Mouse (Mus musculus) gonadal fat pad, adult 2 months (tissue): Measurements from ENCODE around the gene Gm5737. TPM values are rescaled to one million over a fixed set of nuclear protein-coding genes. Genes with fewer than 3 reads are reported as not detected.

Source experiments
- DNase-seq: peaks from one replicate; pipeline ENCODE4 v3.0.0-alpha.2; 2012; ENCODE audit warnings: low read depth
- polyA plus RNA-seq: library from polyadenylated mRNA; depleted of rRNA; stranded (reverse); fragments of >200 nt; gene quantifications from 2 replicates; pipeline ENCODE4 v1.2.3, GENCODE M21; 2012; rRNA removed

Gm5737 gene
- polyA plus RNA-seq, 1 experiment: 3.6 TPM

GRCm38 (mm10) chr7:120874764-120875539 is 62.8 kb downstream of the Gm5737 start:
- DNase-seq: no peak

DNA sequence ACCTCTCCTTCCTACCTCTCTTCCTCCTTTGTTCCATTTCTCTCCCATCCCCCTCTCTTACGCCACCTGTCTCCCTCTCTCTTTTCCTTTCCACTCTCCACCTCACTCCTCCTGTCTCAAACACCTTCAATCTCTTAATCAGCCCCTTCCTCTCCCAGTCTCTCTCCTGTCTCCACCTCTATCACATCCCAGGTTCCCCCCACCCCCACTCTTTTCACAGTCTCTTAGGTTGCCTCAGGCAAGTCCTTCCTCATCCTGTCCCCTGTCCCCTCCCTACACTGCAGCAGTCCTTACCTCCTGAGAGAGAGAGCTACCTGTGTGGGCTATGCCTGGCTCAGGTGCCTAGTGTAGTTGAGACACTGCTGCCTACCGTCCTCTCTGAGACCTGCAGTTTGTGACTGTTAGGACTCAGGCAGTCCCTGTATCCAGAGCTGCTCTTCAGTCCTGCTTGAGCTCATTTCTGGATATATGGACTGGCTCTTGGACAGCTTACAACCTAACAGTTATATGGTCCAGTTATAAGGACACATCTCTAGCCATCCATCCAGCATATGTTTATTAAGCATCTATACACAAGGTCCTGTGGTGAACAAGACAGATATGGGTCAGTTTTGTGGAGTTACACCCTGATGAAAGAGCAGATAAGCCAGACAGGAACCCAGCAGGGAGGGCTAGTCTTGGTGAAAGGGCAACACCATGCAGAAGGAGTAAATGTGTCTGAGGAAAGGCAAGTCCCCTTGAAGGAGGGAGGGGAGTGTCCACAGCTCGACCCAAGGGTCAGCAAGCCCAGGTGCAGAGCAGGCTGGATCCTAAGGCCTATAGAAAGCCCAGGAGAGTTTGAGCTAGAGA is 63.6 kb downstream of the Gm5737 start:
- DNase-seq: no peak

DNA sequence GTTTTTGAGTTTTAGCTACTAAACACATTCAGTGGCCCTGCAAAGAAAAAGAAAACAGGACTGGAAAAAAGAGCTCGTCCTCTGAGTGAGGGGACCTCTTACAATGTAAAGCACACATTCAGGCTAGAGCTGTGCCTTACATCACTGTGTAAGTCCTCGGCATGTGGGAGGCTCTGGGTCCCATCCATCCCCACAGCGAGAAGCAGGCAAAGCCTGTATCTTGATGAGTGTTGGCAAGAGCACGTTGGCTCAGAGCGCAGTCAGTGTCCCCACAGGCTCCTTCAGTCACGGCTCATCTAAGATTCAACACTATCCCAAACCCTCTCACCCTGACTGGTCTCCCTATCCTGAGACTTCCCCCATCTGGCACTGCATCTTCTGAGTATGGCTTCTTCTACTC is 66.1 kb downstream of the Gm5737 start:
- DNase-seq: no peak

DNA sequence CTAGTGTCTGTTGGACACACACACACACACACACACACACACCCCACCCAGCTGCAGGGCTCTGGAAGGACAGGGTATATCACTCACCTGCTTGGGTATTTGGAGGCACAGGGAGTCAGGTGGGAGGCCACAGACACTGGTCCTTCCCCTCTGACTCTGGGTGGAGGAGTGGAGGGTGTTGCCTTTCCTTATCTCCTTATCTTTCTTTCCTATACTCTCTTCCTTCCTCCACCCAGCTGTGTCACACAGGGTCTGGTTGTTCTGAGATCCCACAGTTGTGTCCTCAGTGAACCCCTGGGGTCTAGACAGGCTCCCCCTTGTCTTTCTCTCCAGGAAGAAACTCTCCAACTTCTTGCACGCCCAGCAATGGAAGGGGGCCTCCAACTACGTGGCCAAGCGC is 67.8 kb downstream of the Gm5737 start:
- no peak for DNase-seq

- DNase-seq: no peak
These were observed 68.6 kb downstream of the Gm5737 start for GRCm38 (mm10) chr7:120880770-120881169.

Other genes starting within 250 kb of the Gm5737 start
- 98.4 and 103 TPM in 2 replicates for gene Uqcrc2, start 177.2 kb upstream of the Gm5737 start, polyA plus RNA-seq
- gene Pdzd9, start 142.0 kb upstream of the Gm5737 start, polyA plus RNA-seq: 0.08 and 0.27 TPM in 2 replicates
- 21.2 and 21.6 TPM in 2 replicates for gene Mosmo, start 134.7 kb upstream of the Gm5737 start, polyA plus RNA-seq
- 3.4 and 4.1 TPM in 2 replicates for gene Vwa3a, start 73.0 kb upstream of the Gm5737 start, polyA plus RNA-seq
- 25.5 and 25.6 TPM in 2 replicates for gene Eef2k, start 30.5 kb downstream of the Gm5737 start, polyA plus RNA-seq
- 27.2 and 27.4 TPM in 2 replicates for gene Polr3e, start 105.4 kb downstream of the Gm5737 start, polyA plus RNA-seq
- gene Cdr2, start 169.9 kb downstream of the Gm5737 start, polyA plus RNA-seq: 37.0 and 45.4 TPM in 2 replicates
- 0.85 and 1.00 TPM in 2 replicates for gene Mfsd13b, start 170.1 kb downstream of the Gm5737 start, polyA plus RNA-seq
- gene Mettl9, start 222.1 kb downstream of the Gm5737 start, polyA plus RNA-seq: 27.7 and 34.4 TPM in 2 replicates